Mouse (Mus musculus): ENCODE results near the gene Mtf2.
A peak's percentile ranks its signal among the peaks of the same experiment; 100 is the strongest.
"Not testable (repeated sequence)": the region's sequence is repeated elsewhere in the genome, so short reads cannot be mapped to it uniquely, and the experiment has no call there.

Gene Mtf2

DNA sequence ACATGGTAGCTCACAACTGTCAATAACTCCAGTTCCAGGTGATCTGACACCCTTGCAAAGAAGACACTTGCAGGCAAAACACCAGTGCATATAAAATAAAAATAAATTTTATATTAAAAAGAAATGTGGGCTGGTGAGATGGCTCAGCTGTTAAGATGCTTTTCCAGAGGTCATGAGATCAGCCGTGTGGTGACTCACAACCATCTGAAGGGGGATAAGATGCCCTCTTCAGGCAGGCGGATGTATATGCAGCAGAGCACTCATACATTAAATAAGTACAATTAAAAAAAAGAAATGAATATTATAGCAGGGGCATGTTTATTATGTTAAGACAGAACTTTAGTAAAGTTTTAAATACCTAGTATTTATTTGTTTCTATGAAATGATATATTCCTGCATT lies 16.9 kb downstream of the Mtf2 start:
- DNase-seq (ENCODE audit: low read depth, low spot score) = peak; percentile 47

DNA sequence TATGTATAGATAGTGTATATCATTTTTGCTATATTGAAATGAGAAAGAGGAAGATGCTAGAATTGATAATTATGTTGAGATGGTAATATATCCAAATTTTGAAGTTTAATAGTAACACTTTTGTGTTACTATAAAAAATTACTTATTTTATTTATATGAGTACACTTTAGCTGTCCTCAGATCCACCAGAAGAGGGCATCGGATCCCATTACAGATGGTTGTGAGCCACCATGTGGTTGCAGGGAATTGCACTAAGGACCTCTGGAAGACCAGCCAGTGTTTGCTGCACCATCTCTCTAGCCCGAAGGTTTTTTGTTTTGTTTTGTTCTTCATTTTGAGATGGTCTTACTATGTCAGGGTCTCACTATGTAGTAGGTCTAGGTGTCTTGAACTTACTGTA lies 20.0 kb downstream of the Mtf2 start:
- no peak for DNase-seq (ENCODE audit: low read depth, low spot score)

DNA sequence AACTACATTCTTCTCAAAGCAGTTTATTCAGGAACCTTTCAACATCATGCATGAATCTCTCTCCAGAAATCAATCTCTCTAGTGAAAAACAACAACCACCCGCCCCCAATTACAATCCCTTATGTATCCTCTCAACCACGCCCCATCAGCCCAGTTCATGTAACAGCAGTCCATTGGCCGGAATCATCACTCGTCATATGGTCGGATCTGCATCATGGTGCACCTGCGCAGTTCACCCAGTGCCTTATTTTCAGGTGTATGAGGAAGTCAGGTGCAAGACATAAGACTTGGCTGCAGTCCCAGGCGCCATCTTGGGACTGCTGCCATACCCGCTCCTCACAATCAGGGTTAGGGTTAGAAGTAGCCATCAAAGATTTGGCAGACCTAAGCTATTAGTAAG lies 27.3 kb downstream of the Mtf2 start:
- not testable (repeated sequence) for DNase-seq (ENCODE audit: low read depth, low spot score)

DNA sequence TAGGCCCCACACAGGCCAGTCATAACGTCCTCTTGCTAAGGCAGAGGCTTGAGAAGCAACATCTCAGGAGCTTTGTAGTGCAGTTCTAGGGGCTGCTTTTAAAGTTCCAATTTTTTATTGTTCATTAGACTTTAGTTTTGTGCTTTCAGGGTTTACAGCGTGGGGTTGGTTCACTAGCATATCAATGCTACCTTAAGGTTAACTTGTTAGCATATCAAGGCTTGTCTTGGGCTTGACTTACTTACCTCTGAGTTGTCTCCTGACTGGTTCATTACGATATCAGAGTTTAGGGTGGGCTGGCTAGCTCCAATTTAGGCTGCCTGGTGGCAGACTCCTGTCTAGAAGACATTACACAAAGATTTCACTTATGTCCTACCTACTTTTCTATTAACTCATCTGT lies 32.2 kb downstream of the Mtf2 start:
- DNase-seq (ENCODE audit: low read depth, low spot score) = no peak

DNA sequence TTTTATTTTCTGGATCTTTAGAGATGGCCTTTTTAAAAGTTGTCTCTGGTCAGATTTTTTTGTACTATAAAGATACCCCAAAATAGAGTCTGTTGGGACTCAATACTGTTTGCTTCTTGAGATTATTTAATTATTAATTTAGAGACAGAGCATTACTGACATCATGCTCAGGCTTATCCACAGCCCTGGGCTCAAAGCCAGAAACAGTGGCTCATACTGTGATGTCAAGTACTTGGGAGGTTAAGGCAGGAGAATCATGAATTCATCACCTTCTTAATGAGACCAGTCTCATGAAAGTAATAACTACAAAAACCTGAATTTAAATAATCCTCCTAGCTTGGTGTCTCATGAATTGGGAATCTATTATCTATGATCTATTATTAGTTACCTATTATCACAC lies 34.7 kb downstream of the Mtf2 start:
- DNase-seq (ENCODE audit: low read depth, low spot score) = peak; percentile 37

DNA sequence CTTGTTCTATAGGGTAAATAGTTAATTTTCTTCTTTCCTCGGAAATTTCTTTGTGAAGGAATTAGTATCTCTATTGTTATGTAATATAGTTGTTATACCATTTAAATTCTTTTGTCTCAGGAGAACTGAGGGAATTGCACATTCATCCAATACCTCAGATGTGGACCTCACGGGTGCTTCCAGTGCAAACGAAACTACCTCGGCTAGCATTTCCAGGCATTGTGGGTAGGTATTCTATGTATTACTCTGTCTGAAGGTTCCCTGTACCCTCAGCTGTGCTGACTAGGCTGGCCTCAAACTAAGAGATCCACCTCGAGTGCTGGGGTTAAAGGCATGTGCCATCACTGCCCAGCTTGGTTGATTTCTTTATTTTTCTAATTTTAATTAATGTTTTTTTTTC lies 38.8 kb downstream of the Mtf2 start:
- DNase-seq (ENCODE audit: low read depth, low spot score) = no peak

DNA sequence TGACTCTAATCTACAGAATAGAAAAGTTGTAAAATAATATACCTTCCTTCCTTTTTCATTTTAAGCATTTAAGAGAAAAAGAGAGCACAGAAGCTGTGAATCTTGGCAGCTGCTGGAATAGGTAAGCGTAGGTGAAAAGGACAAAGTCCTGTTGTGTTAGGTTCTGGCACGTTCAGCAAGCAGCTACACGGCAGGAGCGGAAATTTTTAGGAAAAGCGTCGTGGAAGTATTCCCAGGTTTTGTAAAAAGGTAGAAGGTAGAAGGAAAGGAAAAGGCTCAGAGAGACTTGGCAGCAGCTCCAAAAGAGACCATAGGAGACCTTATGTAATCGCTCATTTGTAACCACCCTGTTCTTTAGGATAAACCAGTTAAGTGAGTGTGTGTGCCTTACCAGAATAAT lies 43.9 kb downstream of the Mtf2 start:
- peak; percentile 64 for DNase-seq (ENCODE audit: low read depth, low spot score)

DNA sequence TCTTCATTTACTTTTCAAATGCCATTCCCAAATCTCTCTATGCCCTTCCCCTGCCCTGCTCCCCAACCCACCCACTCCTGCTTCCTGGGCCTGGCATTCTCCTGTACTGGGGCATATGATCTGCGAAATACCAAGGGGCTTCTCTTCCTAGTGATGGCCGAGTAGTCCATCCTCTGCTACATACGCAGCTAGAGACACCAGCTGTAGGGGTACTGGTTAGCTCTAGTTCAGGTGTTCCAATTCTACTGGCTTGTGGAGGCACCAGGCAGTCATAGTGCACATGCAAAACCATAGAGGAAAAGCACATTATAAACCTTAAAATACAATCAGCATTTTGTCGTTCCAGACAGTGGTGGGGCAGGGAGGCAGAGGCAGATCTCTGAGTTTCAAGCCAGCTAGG lies 52.2 kb downstream of the Mtf2 start:
- no peak for DNase-seq (ENCODE audit: low read depth, low spot score)

DNA sequence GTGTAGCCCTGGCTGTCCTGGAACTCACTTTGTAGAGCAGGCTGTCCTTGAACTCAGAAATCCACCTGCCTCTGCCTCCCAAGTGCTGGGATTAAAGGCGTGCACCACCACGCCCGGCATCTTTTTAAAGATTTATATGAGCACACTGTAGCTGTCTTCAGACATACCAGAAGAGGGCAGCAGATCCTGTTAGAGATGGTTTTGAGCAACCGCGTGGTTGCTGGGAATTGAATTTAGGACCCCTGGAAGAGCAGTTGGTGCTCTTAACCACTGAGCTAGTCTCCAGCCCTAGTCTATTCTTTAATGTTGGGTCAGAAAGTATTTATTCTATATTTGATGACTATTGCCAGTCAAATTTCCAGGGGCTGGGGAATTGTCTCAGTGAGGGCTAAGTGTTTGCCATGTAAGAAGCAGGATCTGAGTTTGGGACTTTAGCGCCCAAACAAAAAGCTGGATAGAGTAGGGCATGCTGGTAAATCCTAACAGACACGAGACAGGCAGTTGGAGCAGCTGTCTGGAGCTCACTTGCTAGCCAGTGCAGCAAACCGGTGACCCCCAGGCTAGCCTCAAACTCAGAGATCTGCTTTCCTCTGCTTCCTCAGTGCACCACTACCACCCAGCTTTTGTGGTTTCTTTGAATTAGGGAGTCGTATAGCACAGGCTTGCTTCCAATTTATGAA lies 54.9 kb downstream of the Mtf2 start:
- no peak for DNase-seq (ENCODE audit: low read depth, low spot score)

DNA sequence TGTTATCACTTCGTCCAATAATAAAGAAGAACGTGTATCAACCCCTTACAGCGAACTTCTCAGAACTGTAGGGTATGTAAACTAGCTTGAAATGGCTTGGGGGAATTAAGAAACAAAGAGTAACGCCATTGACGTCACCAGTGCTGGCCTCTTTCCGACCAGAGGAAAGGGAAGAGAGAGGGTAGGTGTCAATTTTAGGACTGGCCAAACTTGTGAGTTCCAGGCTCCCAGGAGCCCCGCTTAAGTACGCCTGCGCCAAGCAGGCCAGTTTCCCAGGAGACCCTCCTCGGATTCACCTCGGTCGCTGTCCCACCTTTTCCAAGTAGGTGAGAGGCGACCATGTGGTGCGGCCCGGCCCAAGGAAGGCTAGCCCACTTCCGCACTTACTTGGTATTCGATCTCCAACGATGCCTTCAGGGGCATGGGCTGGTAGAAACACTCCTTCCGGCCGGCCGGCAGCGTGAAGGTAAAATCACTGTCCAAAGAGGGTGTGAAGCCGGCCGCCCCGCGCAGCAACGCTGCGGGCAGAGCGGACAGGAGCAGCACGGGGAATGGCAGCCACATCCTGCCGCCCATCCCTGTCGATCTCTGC lies 66.5 kb downstream of the Mtf2 start:
- peak; percentile 48 for DNase-seq (ENCODE audit: low read depth, low spot score)

DNA sequence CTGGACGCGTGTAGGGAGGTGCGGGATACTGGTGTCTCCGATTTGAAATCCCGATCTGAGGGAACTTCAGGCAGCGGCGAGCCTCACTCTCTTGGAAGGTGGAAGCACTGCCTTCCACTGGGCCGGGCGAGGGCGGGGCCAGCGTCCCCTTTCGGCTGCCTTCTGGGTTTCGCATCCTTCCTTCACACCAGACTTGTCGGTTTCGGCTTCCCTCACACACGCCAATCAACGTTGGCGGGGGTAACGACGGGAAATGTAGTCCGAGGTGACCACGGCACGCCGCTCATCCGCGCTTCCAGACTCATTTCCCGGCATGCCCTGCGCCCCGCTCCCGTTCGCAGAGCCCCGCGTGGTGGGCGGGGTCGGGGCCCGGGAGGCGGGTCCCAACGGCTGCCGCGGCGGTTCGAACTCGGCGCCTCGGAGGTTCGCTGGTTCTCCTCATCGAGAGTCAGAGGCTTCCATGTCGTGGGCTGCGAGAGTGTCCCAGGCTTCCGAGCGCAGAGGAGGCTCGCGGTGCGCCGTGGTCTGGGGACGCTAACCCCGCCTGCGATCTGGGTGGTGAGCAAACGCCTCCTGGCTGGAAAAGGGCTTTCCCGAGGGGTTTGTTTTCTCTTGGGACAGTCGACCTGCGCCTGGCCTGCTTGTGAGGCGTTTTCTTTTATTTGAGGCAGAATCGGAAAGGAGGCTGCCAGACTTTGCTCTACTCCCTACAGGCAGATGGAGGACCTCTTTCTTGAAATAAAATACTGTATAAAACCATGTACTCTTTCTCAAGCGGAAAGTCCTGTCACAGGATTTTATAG lies 67.2 kb downstream of the Mtf2 start, which contains the start of the genes Tmed5 and Ccdc18:
Gene Tmed5, minus strand, starts transcription at position 180 of the 803 bp plus-strand sequence.
Gene Ccdc18, plus strand, starts transcription at position 435 of the 803 bp plus-strand sequence.
- peak; percentile 99 for DNase-seq (ENCODE audit: low read depth, low spot score)

DNA sequence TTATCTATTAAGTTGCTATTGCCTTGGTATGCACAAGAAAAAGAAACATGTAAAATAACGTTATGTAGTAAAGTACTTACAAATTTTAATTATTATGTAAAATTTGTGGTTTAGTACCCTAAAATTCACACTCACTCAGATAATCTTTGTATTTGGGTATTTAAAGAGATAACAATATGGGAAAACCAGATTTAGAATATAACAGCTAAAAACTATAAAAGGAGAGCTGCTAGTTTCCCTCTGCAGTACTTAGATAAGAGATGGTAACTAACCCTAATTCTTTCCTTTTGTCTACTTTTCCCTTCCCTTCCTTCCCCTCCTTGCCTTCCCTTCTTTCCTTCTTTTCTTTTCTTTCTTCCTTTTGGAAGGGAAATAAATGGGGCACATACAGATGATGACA lies 87.1 kb downstream of the Mtf2 start:
- DNase-seq (ENCODE audit: low read depth, low spot score) = no peak

Measured in brain, adult 2 months (tissue).